Mouse (Mus musculus) kidney, postnatal 14 days (tissue): ENCODE data around the gene Prpsap1.
"Not testable (repeated sequence)": the region's sequence is repeated elsewhere in the genome, so short reads cannot be mapped to it uniquely, and the experiment has no call there.

ENCODE experiments used
- DNase-seq: peaks from one replicate; pipeline ENCODE4 v3.0.0; 2022; ENCODE audit warnings: mixed read lengths

The Prpsap1 gene

GRCm38 (mm10) chr11:116484261-116484660 lies 9.7 kb downstream of the Prpsap1 start:
- DNase-seq: no peak

- no peak for DNase-seq
Measured at GRCm38 (mm10) chr11:116481776-116482175, 12.2 kb downstream of the Prpsap1 start.

DNA sequence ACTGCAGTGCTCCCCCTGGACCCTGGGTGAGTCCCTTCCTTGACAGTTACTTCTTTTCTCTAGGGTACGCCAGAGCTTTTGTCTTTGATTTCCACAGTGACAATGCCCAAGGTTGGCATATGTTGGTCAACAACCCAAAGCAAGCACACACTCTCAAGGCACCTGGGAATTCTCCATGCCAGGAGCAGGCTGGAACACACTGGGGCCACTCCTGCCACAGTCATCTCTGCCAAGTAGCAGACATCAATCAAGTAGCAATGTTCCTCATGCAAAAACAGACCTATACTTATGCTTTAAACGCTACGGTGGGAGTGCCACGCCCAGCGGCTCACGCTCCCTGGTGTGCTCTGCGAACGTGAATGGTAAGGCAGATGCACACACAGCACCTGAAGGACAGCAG lies 13.0 kb downstream of the Prpsap1 start:
- DNase-seq: no peak

- DNase-seq: no peak
Measured at GRCm38 (mm10) chr11:116479832-116480231, 14.2 kb downstream of the Prpsap1 start.

- DNase-seq: no peak
Measured at GRCm38 (mm10) chr11:116478978-116479377, 15.0 kb downstream of the Prpsap1 start.

GRCm38 (mm10) chr11:116477160-116477759 lies 16.7 kb downstream of the Prpsap1 start:
- DNase-seq: no peak

DNA sequence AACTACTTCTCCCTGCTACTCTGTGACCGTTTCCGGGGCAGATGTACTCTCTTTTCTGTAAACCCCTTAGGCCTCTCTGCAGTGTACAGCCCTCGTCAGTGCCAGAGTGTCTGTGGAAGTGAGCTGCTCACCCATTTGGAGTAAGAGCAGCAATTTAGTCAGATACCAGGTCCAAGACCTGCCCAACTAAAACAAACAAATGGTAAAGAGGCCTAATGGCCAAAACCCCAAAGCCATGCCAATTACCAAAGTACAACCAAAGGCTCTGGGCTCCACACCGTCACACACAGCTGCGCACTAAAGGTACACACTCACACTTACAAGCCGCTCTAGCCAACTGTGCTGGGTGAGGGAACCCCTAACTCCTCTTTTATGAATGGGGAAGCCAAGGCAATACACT lies 17.3 kb downstream of the Prpsap1 start:
- DNase-seq: no peak

GRCm38 (mm10) chr11:116476041-116476440 lies 18.0 kb downstream of the Prpsap1 start:
- DNase-seq: peak; percentile 75

DNA sequence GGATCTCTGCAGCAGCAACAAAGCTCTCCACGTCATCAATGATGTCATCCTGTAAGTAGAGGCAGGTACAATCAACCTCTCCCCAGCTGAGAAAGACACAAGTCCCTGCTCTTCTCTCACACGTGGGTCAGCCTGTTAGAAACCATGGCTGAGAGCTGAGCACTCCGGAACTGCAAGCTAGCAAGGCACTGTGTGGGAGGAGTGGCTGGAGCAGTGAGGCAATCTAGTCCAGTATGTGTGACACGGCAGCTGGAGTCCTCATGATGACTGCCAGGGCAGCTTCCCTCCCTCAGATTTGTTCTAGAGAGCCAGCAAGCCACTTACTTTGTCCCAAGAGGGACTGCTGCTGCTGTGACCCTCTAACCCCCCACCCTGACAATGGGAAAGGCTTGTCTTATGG lies 21.7 kb downstream of the Prpsap1 start:
- DNase-seq: peak; percentile 53

DNA sequence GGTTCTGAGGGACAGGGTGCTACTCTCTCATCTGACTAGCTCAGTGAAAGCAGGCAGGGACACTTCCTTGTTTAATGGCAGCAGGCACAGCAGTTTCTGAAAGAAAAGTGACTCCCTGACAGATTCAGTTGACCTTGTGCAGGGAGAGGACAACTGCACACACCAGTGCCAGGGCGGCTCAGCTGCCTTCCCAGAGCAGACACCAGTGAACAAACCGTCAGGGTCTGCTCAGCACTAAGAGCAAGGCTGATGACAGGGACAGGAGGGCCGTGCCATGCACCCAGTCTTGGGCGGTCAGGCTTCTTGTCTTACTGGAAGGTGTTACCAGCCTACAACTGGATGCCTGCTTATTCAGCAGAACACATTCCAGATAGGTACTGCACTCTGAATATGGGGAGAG lies 23.1 kb downstream of the Prpsap1 start:
- no peak for DNase-seq

DNA sequence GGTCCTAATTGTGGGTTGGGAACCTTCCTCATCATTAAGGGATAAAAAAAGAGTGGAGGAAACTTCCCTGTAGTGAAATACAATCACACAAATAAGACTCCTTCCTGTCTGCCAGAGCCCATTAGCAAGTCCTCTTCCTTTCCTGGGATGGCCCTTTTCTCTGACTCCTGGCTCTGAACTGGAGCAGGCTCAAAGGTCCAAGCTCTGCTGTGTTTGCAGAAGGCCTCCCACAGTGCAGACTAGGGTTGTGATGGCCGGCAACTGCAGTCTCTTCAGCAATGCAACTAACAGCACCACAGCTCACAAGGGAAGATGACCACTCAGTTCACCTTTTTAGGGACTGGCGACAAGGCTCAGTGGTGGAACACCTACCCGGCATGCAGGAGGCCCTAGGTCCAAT lies 23.8 kb downstream of the Prpsap1 start:
- DNase-seq: peak; percentile 53

- not testable (repeated sequence) for DNase-seq
Measured at GRCm38 (mm10) chr11:116468338-116468737, 25.7 kb downstream of the Prpsap1 start.

DNA sequence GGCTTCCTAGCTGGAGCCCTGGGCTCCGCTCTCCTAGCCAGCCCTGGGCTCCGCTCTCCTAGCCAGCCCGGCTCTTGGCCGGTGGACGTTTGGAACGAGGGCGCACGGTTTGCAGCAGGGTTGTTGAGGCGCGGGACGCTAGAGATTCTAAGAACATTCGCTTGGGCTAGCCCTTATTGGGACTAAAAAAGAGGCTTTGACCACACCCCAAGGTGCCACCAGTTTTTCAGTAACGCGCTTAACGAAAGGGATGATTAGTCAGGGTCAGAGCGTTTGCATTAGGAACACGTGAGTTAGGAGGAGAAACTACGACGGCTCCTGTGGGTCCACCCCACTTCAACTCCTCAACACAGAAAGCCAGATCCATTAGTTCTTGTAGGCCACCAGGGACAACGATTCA lies 27.9 kb downstream of the Prpsap1 start, which contains the start of gene Qrich2:
Gene Qrich2, minus strand, starts transcription at position 101 of the 400 bp plus-strand sequence.
- no peak for DNase-seq

DNA sequence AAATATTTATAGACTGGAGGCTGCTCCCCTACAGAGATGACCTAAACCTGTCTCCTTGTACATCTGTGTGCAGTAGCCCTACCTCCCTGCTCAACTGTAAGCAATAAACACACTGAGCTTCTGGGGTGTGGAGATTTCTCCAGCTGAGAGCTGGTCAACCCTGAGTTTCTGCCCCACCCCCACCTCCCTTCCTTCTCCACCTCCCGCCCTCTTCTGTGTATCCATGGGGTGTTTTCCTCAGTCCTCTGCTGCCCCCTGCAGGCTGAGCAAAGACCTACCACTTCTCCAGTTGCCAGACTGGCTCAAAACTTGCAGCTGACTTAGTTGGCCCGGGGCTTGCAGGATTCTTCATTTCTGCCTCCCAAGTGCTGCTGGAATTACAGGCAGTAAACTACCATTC lies 30.2 kb downstream of the Prpsap1 start:
- peak; percentile 85 for DNase-seq

DNA sequence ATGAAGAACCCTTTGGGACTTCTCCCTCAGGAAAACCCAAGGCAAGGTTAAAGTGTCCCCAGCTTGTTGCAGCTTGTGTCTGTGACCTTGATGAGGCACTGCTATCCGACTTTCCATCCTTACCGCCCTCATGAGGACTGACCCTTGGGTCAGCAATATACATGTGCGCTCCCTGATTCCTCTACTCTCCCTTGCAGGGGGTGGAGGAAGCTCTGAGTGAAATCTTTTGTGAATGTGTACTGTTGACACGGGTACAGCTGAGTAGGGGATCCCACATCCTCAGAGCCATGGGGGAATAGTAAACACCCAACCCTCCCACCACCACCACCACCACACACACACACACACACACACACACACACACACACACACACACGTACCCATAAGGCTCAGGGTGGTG lies 30.7 kb downstream of the Prpsap1 start:
- no peak for DNase-seq

- no peak for DNase-seq
Measured at GRCm38 (mm10) chr11:116459786-116460185, 34.2 kb downstream of the Prpsap1 start.

DNA sequence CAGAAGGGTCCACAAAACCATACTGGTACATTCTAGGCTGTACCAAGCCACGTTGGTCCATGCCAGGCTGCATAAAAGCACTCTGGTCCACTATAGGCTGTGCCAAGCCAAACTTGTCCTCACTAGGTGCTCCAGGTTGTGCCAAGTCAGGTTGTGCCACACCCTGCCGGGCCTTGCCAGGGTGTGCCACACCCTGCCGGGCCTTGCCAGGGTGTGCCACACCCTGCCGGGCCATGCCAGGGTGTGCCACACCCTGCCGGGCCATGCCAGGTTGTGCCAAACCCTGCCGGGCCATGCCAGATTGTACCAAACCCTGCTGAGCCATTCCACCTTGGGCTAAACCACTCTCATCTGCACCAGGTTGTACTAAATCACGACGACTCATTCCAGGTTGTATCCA lies 37.8 kb downstream of the Prpsap1 start:
- DNase-seq: no peak

DNA sequence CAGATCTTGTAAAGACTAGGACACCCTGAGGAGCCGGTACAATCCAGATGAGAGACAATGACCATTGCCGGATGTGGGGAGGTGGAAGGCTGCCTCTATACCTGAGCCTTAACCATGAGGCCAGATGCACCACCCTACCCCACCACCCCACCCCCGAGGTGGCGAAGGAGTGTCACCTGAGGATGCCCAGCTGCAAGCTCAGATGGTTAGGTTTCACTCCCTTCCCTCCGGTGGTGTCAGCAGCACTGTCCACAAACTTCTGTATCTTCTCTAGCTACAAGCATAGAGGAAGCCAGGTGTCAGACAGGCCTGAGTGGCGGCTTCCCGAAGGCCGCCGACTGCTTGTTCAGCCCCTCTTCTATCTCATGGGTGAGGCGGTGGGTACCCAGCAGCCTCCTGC lies 40.1 kb downstream of the Prpsap1 start:
- no peak for DNase-seq

DNA sequence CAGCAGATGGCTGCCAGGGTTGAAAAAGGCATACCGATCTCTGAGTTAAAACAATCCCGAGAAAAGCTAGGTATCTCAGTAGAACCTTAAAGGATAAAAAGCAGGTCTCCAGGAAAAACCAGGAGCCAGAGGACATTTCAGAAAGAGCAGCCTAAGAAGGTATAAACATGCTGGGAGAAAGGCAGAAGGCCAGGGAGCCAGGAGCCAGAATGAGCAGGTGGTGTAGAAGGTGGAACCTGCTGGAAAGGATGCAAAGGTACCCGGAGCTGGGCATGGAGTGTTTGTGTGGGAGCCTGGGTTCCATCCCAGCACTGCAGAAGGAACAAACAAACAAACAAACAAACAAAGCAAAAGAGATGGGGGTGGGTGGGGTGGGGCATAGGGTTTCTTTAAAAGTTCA lies 44.7 kb downstream of the Prpsap1 start:
- DNase-seq: no peak

GRCm38 (mm10) chr11:116447822-116448221 lies 46.2 kb downstream of the Prpsap1 start:
- no peak for DNase-seq

DNA sequence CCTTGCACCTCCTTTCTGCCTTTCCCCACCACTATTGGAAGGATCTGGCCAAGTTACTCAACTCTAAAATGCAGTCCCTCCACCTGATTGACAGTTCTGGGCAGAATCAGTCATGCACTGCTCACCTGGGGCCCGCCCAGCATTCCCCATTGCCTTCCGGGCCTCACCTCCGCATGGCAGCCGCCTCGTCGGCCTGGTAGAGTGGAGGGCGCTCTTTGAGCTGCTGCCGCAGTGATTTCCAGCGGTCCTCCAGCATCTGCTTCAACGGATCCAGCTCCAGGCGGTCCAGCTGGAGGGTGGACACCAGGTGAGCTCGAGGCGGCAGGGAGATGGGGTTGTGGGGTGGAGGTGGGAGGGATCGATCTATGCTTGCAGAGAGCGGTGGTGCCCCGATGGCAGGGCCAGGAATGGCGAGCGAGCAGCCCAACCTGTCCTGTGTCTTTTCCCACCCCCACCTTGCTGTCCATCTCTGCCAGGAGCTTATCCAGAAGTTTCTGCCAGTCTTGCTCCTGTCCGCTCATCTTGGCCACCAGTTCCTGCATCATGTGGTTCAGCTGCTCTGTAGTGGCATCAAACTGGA lies 47.6 kb downstream of the Prpsap1 start:
- no peak for DNase-seq

- peak; percentile 93 for DNase-seq
Measured at GRCm38 (mm10) chr11:116445596-116446307, 48.2 kb downstream of the Prpsap1 start.

DNA sequence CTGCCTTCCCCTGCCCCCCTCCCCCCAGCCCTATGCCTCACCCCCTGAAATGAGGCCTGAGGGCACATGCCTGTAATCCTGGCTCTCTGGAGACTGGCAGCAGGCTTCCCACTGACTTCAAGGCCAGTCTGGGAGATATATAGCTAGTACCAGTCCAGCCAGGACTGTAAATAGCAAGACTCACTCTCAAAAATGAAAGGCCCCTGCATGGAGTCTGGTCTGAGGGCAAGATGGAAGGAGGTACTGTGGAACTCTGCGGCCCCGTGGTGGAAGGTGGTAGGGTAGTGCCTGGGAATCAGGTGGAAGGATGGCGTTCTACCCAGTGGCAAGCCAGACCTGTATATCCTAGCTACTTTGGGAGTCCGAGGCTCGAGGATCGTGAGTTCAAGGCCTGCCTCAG lies 50.1 kb downstream of the Prpsap1 start:
- DNase-seq: no peak

DNA sequence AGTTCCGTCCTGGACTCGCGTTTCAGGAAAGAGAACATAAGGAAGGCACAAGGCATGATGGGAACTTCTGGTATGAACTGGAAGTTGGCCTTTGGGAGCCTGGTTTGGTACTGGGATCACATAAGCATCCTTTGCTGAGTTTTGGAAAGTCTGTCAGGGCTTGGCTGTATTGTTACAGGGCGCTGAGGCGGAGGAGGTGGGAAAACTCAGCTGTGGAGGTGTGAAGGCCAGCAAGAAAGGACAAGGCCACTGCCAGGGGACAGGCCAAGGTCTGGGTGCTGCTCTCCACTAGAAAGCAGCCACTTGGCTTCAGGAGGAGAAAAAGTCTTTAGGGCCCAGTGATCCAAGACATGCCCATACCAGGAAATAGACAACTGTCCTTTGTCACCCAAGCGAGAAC lies 50.7 kb downstream of the Prpsap1 start:
- DNase-seq: no peak

GRCm38 (mm10) chr11:116442867-116443177 lies 51.2 kb downstream of the Prpsap1 start:
- DNase-seq: no peak
